Mouse (Mus musculus): ENCODE data around the gene Sox13. TPM values are rescaled to one million over a fixed set of nuclear protein-coding genes. Genes with fewer than 3 reads are reported as not detected.

Sox13 gene
- polyA plus RNA-seq, 1 experiment: 189 TPM

DNA sequence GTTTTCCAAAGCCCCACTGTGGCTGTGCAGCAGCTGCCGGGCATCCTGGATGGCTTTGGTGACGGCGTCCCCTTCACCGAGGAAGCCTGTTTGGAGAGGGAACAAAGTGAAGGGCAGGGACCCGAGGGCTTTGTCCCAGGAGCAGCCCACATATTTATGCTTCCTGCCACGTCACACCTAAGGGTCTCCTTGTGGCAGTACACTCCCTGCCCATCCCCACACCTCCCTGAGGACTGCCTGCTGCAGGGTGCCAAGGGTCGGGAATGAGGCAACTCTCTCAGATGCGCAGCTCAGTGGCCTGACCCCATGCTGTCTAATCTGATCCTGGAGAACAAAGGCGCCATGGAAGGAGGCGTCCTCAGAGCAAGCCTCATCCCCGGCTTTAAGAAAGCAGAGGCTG lies 38.0 kb downstream of the Sox13 start:
- H3K4me3 ChIP-seq (ENCODE audit: low read depth, low read length): no peak overlapping the region
- no peak for TF ChIP-seq POLR2A (IDR thresholded peaks at IDR 0.05; ENCODE audit: low read depth, low read length)
- no peak for TF ChIP-seq CTCF (IDR thresholded peaks at IDR 0.05; ENCODE audit: extremely low read depth, insufficient read length, insufficient replicate concordance, low read depth, low read length)
- 82% methylated on average over 11 of the region's 11 CpGs for WGBS
- H3K27ac ChIP-seq (ENCODE audit: insufficient read depth, low read depth, low read length): no peak overlapping the region
- H3K4me1 ChIP-seq (ENCODE audit: control insufficient read depth, insufficient read depth, insufficient read length, low read length): no peaks in the 10 kb centered on the region
- no peaks in the 10 kb centered on the region for H3K27me3 ChIP-seq (ENCODE audit: control insufficient read depth, insufficient read depth, low read length)
- H3K36me3 ChIP-seq (ENCODE audit: control insufficient read depth, insufficient read depth, low read length): peaks cover 64% of the 10 kb centered on the region

DNA sequence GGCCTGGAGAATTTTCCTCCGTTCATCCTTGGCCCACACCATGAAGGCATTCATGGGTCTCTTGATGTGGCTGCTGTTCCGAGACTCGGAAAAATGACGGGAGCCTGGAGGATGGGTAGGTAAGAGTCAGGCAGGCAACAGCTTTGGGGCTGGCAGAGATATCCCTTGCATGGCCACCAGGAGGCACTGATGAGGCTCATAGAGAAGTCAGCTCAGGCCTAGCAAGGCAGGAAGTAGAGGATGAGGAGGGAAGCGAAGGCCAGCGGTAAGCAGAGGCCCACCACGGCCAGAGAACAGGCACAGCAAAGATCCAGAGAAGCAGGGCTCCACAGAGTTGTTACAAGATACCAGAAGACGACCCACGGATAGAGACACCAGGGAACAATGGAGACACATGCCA lies 38.7 kb downstream of the Sox13 start:
- H3K4me3 ChIP-seq (ENCODE audit: low read depth, low read length): no peak overlapping the region
- WGBS: 53% methylated on average over 9 of the region's 9 CpGs
- TF ChIP-seq POLR2A (IDR thresholded peaks at IDR 0.05; ENCODE audit: low read depth, low read length) (no peak), CTCF (IDR thresholded peaks at IDR 0.05; ENCODE audit: extremely low read depth, insufficient read length, insufficient replicate concordance, low read depth, low read length) (peak; percentile 75; the same call in 1 of the 2 replicates)

DNA sequence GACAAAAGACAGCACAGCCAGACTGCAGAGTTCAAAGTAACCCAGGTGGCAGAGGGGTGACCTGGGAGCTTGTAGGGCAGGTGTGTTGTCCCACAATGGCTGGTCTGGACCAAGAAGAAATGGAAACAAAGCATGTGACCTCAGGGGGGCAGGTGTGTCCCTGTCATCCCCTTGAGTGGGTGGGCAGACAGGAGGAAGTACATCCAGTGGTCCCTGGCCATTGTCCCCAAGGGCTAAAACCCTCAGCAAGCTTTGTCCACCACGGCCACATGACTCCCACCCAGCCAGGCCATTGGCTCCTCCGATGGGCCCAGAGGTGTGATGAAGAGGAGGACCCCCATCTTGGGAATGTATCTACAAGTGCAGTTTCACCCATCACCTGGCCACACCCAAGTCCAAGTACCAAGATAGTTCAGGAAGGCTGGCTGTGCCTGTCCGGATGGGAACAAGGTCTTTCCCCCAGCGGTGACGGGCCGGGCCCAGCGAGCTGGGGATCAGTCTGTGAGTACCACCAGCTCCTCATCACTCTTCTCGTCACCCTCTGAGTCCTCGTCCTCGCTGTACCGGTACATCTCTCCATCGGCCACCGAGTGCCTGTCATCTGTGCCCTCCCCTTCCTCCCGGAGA lies 40.9 kb downstream of the Sox13 start:
- Histone ChIP-seq H3K4me3 (ENCODE audit: low read depth, low read length) (no peak overlapping the region), H3K4me1 (ENCODE audit: control insufficient read depth, insufficient read depth, insufficient read length, low read length) (no peaks in the 10 kb centered on the region; the same call in 1 of the 2 replicates), H3K27me3 (ENCODE audit: control insufficient read depth, insufficient read depth, low read length) (no peaks in the 10 kb centered on the region), H3K27ac (ENCODE audit: insufficient read depth, low read depth, low read length) (no peak overlapping the region), H3K36me3 (ENCODE audit: control insufficient read depth, insufficient read depth, low read length) (peaks cover 39% of the 10 kb centered on the region)
- WGBS: 89% methylated on average over 14 of the region's 14 CpGs
- TF ChIP-seq POLR2A (IDR thresholded peaks at IDR 0.05; ENCODE audit: low read depth, low read length): no peak
- TF ChIP-seq CTCF (IDR thresholded peaks at IDR 0.05; ENCODE audit: extremely low read depth, insufficient read length, insufficient replicate concordance, low read depth, low read length): no peak

More for the DNA sequence above, 38.7 kb downstream of the Sox13 start:
- H3K27me3 ChIP-seq (ENCODE audit: control insufficient read depth, insufficient read depth, low read length): no peaks in the 10 kb centered on the region
- no peaks in the 10 kb centered on the region for H3K4me1 ChIP-seq (ENCODE audit: control insufficient read depth, insufficient read depth, insufficient read length, low read length)
- peaks cover 58% of the 10 kb centered on the region for H3K36me3 ChIP-seq (ENCODE audit: control insufficient read depth, insufficient read depth, low read length)
- no peak overlapping the region for H3K27ac ChIP-seq (ENCODE audit: insufficient read depth, low read depth, low read length)

DNA sequence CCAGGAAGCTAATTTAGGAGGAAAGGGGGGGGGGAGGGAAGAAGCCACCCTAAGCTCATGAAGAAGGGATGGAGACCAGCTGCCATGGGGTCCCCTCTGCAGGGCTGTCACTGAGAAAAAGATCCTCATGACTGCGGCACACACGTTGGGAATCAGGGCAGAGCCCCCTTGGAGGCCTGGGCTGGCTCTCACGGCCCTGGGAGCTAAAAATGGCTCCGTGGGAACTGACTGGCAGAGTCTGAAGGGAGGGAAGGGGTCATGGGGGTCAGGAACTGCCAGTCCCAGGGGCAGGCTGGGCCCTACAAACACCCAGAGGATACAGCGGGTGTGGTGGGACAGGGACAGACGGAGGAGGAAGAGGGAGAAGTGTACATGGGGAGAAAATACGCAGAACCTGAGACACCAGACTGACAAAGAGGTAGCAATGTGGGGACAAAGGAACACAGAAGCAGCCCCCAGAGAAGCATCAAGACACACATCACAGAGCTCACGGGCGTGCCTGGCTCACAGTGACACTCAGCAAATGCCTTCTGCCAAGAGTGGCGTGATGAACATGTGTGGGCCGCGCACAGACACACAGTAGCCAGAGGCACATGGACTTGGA lies 41.5 kb downstream of the Sox13 start:
- no peak overlapping the region for H3K27ac ChIP-seq (ENCODE audit: insufficient read depth, low read depth, low read length)
- no peaks in the 10 kb centered on the region for H3K27me3 ChIP-seq (ENCODE audit: control insufficient read depth, insufficient read depth, low read length)
- H3K4me3 ChIP-seq (ENCODE audit: low read depth, low read length): no peak overlapping the region
- WGBS: 69% methylated on average over 12 of the region's 12 CpGs
- H3K36me3 ChIP-seq (ENCODE audit: control insufficient read depth, insufficient read depth, low read length): peaks cover 36% of the 10 kb centered on the region
- no peaks in the 10 kb centered on the region; the same call in 1 of the 2 replicates for H3K4me1 ChIP-seq (ENCODE audit: control insufficient read depth, insufficient read depth, insufficient read length, low read length)
- TF ChIP-seq CTCF (IDR thresholded peaks at IDR 0.05; ENCODE audit: extremely low read depth, insufficient read length, insufficient replicate concordance, low read depth, low read length) (no peak), POLR2A (IDR thresholded peaks at IDR 0.05; ENCODE audit: low read depth, low read length) (no peak)

DNA sequence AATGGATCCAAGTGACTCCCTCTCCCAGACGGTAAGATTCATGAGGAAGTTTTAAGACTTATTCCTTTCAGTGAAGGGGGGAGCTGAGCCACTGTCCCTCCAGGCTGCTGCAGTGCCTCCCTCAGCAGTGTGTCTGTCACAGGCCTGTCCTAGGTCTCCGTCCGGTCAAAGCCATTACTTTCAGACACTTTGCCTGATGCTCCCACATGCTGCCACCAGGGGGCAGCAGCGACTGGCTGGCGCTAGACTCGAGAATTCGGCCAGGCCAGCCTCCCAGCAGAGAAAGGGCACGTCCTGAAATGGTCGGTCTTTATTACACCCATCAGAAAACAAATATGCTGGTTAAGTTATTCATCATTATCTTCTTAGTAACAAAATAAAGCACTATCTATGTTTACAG lies 42.2 kb downstream of the Sox13 start:
- Histone ChIP-seq H3K4me1 (ENCODE audit: control insufficient read depth, insufficient read depth, insufficient read length, low read length) (no peaks in the 10 kb centered on the region; the same call in 1 of the 2 replicates), H3K4me3 (ENCODE audit: low read depth, low read length) (no peak overlapping the region), H3K27me3 (ENCODE audit: control insufficient read depth, insufficient read depth, low read length) (no peaks in the 10 kb centered on the region), H3K27ac (ENCODE audit: insufficient read depth, low read depth, low read length) (no peak overlapping the region), H3K36me3 (ENCODE audit: control insufficient read depth, insufficient read depth, low read length) (peaks cover 33% of the 10 kb centered on the region)
- WGBS: 7% methylated on average over 9 of the region's 9 CpGs
- TF ChIP-seq CTCF (IDR thresholded peaks at IDR 0.05; ENCODE audit: extremely low read depth, insufficient read length, insufficient replicate concordance, low read depth, low read length) (peak; percentile 99), POLR2A (IDR thresholded peaks at IDR 0.05; ENCODE audit: low read depth, low read length) (no peak)

DNA sequence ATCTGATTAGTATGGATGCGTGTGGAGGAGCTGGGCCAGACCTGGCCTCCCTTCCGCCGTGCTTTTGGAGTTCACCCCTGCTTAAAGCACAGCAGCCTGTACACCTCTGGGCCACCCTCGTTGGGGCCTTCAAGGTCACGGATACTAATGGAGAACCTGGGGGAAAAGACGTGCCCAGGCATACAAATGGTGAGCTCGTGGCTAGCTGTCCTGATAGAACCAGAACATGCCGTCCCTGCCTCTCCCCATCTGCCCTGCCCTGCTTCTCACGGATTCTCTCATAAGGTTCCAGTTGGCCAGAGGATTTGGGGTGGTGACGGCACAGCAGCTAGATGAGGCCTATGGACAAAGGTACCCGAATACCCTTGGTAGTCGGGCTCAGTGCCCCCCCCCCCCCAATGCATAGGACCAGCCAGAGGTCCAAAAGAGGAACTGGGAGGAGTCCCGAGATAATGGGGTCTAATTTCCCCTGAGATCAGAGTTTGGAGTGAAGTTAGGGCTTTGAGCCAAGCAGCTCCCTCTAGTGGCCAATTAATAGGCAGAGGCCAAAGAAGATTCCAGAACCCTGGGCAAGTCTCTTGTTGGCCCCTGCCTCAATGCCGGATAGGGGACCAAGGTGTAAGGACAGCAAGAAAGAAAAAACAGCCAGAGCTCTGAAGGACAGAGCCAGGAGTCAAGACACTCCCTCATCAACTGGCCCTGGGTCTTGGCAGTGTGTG lies 43.7 kb downstream of the Sox13 start:
- Histone ChIP-seq H3K4me3 (ENCODE audit: low read depth, low read length) (no peak overlapping the region), H3K4me1 (ENCODE audit: control insufficient read depth, insufficient read depth, insufficient read length, low read length) (peaks cover 11% of the 10 kb centered on the region), H3K27me3 (ENCODE audit: control insufficient read depth, insufficient read depth, low read length) (no peaks in the 10 kb centered on the region), H3K36me3 (ENCODE audit: control insufficient read depth, insufficient read depth, low read length) (peaks cover 19% of the 10 kb centered on the region), H3K27ac (ENCODE audit: insufficient read depth, low read depth, low read length) (no peak overlapping the region)
- 52% methylated on average over 14 of the region's 14 CpGs for whole genome bisulfite sequencing
- TF ChIP-seq POLR2A (IDR thresholded peaks at IDR 0.05; ENCODE audit: low read depth, low read length) (no peak), CTCF (IDR thresholded peaks at IDR 0.05; ENCODE audit: extremely low read depth, insufficient read length, insufficient replicate concordance, low read depth, low read length) (peak; percentile 80; the same call in 1 of the 2 replicates)

DNA sequence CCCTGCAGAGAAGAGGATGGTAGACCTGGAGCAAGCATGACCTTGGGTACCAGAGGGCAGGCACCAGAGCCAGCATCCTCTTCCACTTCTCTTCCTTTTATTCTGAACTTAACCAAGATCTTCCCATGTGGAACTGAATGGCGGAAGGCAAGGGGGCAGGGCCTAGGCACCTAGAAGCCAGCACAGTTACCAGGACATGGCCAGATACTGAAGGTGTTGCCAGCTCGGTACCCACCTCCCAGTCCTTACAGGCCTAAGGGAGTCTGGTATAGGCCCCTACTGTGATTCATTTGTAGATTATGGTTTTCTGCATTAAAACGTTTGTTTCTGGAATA lies 44.2 kb downstream of the Sox13 start:
- H3K27ac ChIP-seq (ENCODE audit: insufficient read depth, low read depth, low read length): no peak overlapping the region
- no peak for TF ChIP-seq POLR2A (IDR thresholded peaks at IDR 0.05; ENCODE audit: low read depth, low read length)
- no peak for TF ChIP-seq CTCF (IDR thresholded peaks at IDR 0.05; ENCODE audit: extremely low read depth, insufficient read length, insufficient replicate concordance, low read depth, low read length)
- 77% methylated on average over 3 of the region's 3 CpGs for WGBS

More for the DNA sequence above, 44.2 kb downstream of the Sox13 start:
- Histone ChIP-seq H3K4me3 (ENCODE audit: low read depth, low read length) (no peak overlapping the region), H3K4me1 (ENCODE audit: control insufficient read depth, insufficient read depth, insufficient read length, low read length) (peaks cover 11% of the 10 kb centered on the region), H3K36me3 (ENCODE audit: control insufficient read depth, insufficient read depth, low read length) (peaks cover 14% of the 10 kb centered on the region), H3K27me3 (ENCODE audit: control insufficient read depth, insufficient read depth, low read length) (no peaks in the 10 kb centered on the region)

All from small intestine, adult 2 months (tissue).